Mouse (Mus musculus) common myeloid progenitor, adult 5-6 weeks (primary cell): ENCODE measurements around the gene Plgrkt. TPM values are rescaled to one million over a fixed set of nuclear protein-coding genes. Genes with fewer than 3 reads are reported as not detected.
A peak's percentile ranks its signal among the peaks of the same experiment; 100 is the strongest.

Experiments
- ATAC-seq: replicated peaks from 2 replicates; pipeline ENCODE4 v1.8.0; 2016; ENCODE audit warnings: low read depth, mild to moderate bottlenecking, moderate TSS enrichment, inconsistent platforms; ENCODE audit not compliant: poor library complexity, severe bottlenecking
- total RNA-seq: library from RNA; stranded (forward); fragments of 200-1000, 187-1606 nt; gene quantifications from 2 replicates; pipeline ENCODE4 v1.2.3, GENCODE M21; 2017

Plgrkt gene
- total RNA-seq, 1 experiment from 2014 or later: 89.5 TPM

DNA sequence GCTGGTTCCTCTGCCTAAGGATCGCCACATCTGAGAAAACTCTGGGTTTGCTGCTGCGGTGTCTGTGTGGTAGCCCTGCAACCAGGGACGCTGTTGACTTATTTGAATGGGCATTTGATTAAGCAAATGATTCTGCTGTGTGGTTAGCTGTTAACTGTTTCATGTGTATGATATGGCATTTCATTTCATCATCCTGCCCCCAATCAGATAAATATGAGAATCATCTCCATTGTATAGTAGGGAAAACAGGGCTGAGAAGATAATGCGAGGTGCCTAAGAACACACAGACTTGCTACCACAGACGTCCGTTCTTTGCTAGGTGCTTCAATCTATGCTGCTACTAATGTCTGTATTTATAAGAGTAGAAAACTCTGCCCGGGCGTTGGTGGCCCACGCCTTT is 17.2 kb upstream of the Plgrkt start:
- no peak for ATAC-seq

DNA sequence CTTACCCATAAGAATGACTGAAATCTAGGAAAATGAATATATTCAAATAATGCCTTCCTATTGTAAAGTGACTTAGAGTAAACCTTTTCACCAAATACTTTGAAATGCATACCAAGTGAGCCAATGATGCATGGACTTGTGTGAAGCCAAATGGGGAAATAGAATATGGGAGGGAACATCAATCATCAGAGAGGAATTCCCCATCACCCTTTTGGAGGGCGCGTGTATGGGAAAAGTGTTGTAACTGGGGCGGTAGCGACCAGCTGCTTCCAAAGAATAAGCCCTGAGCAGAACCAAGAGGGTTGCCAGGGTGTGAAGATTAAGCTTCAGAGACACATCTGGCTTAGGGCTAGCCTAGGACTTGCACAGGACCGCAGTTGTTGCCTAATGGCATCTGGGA is 16.2 kb upstream of the Plgrkt start:
- 0 out of 2 replicates have a peak, but pooled peaks have one; percentile 11 for ATAC-seq

DNA sequence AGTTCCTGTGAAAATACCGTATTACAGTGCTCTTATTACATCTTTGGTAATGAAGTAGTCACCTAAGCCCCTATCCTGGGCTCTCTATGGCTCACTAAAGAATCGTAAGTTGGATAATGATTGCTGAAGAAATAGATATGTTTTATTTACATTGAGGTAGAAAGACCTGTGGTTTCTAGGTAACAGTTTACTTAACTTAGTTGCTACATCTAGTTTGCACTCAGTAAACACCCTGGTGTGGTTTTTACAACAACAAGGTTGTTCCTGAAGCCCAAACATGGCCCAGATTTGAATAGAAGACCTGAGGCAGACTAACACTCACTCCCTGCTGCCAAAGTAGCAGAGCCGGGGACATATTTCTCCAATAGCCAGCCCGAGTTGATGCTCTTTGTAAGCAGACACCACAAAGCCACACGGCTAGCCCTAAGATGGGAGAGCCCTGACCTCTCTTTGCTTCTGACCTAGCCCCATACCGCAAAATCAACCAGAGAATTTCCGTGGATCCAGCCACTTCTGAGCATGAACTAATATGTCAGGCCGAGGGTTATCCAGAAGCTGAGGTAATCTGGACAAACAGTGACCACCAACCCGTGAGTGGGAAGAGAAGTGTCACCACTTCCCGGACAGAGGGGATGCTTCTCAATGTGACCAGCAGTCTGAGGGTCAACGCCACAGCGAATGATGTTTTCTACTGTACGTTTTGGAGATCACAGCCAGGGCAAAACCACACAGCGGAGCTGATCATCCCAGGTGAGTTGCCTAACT is 12.8 kb upstream of the Plgrkt start:
- no peak for ATAC-seq

DNA sequence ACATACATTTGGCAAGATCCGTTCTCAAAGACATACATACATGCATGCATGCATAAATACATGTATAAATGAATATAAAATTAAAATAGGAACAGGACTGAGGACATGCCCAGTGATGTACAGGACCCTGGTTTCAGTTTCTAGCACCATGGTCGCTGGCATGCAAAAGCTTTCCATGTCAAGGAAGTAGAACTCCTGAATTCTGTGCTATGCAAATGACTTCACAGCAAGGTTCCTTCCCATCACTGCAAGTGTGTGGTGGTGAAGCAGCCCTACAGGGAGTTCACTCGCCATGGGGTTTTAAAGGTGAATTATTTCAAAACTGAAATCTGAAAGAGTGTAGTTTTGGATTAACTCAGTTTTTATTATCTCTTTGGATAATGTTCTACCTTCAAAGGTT is 9.2 kb upstream of the Plgrkt start:
- no peak for ATAC-seq

DNA sequence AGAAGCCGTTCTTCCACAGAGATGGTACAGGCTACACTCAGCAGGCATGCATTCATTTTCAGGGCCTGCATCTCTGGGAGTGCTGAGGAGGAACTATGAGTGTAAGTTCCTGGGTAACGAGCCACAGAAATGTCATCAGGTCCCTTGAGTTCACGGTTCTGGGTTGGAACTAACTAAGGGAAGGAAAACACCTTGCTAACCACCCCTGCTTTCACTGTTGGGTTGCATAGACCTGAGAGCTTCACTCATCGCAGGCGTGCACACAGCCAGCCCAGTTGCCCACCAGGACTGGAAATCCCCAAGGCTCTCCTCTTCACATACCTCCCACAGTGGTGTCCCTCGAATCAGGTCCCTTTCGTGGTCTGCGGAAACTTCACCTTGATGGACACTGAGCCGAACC is 7.8 kb upstream of the Plgrkt start:
- no peak for ATAC-seq

DNA sequence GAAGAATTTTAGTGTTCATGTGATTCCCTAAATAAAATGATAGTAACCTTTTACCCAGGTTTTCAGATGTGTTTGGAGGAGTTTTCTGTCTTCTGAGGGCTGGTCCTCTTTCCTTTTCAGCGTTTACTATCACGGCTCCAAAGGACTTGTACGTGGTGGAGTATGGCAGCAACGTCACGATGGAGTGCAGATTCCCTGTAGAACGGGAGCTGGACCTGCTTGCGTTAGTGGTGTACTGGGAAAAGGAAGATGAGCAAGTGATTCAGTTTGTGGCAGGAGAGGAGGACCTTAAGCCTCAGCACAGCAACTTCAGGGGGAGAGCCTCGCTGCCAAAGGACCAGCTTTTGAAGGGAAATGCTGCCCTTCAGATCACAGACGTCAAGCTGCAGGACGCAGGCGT is 6.2 kb upstream of the Plgrkt start:
- ATAC-seq: no peak

DNA sequence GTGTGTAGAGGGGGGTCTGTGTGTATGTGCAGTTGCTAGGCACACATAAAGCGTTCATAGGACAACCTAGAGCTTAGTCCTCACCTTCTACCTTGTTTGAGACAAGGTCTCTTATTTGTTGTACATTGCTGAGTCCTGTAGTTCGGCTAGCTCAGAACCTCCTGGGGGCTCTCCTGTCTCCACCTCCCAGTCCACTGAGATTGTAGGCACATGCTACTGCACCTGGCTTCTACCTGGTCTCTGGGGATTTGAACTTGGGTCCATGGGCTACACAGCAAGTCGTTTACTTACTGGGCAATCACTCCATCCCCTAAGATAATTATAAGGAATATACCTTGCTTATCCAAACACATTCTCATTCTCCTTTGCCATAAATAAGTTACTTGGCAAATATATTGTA is 5.4 kb upstream of the Plgrkt start:
- ATAC-seq: no peak

DNA sequence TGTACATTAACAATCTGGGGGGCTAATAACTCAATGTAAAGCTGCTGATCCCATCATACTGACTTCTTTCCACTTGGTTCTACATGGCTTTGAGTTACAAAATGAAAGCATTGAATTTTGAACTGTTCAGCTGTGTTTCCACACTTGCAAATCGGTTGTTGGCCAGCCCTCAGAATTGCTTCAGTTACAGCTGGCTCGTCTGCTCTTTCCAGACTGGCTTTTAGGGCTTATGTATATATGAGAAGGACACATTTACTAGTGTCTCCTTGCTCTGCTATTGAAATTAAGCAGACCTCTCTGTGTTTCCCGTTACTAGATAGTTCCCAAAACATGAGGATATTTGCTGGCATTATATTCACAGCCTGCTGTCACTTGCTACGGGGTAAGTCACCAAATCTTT is 4.9 kb upstream of the Plgrkt start:
- ATAC-seq: no peak

DNA sequence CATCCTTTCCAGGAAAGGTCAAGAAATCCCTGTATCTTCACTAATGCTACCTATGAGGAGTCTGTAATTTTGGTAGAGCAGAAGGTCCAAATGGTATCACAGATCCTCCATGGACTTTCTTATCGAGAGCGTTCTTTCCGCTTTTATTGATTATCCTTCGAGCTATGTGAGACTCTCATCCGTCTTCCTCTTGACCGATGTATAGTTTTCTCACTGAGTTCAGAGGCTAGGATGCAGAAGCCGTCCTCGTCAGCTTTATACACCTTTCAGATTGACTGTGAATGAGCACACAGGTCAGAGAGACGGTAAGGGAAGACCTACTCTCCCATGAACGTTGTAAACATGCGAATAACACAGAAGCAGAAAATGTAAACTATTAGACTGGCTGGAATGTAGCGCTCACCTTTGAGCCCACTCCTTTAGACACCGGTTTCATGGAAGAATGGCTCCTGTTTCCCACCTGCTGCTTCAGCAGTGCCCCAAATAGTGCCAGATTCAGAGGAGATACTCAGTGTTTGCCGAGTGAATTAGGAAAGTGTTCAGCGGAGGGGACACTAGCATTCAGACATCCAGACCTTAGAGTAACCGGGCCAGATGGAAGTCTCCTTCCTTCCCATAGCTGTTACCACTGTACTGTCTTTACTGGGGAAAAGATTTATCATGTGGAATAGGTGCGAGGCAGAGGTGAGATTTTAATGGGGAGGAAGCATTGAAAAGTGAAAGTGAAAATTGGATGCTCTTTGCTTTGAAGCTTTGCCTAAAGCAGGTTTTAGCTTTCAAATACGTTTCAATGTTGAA is 4.3 kb upstream of the Plgrkt start:
- no peak for ATAC-seq

DNA sequence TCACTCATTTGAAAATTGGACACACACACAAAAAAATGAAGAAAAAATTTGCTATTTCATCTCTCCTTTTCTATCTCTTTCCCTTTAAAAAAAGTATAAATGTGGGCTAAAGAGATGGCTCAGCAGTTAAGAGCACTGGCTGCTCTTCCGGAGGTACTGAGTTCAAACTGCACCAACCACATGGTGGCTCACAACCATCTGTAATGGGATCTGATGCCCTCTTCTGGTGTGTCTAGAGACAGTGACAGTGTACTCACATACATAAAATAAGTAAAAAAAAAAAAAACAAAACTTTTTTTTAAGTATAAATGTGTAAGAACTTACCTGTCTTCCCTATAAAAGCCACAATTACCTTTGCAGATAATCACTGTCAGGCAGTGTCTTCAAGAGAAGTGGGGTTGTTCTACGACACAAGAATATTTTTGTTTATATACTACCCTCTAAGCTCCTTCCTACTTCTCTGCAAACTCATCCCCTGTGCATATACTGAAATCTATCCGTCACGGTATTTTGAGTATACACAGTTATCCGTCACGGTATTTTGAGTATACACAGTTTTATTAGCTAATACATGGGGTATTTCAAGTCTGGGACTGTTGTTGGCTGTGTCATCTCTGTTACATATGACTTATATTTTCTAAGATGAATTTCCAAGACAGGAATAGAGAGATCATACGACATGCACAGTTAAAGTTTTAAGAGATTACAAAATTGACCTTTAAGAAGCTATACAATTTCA is 3.5 kb upstream of the Plgrkt start:
- ATAC-seq: no peak

DNA sequence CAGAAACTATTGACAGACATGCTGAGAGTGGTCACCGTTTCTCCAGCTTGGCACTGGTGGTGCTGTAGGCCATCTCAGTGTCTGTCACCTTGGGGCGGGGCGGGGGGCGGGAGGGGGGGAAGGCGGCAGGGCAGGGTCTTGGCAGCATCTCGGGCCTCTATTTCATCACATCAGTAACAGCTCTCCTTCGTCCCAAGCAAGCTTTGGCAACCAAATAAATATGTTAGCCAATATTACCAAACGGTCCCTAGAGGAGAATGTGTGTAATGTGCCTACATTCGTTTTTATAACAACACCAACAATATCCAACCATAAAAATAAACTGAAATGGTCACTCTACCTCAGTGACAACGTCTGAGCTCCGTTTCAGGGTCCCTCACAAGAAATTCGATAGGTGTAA is 2.9 kb upstream of the Plgrkt start:
- ATAC-seq: 0 out of 2 replicates have a peak, but pooled peaks have one; percentile 22

DNA sequence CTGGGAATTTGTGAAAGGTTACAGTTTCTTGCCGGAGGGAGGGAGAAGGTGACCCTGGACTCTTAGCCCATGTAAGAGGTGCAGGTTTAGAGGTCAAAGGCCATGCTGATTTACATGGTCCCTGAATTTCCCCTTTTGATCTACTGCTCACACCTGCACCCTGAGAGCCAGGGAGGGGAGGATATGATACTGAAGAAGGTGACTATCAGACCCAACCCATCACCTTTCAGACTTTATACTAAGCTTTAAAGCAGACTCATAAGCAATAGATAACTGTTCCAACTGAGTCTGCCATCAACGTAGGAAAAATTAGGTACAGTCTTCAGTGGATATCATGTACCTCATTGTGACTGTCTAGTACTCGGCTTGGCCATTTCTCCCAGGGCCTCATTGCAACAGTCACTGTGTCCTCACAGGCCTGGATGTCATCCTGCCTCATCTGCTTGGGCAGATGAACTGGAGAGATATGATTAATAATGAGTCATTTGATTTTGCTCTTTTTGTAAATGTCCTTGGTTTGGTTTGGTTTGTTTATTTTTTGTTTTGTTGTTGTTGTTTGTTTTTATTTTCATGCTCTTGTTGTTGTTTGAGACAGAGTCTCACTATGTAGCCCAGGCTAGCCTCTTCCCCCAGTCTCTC is 1.6 kb upstream of the Plgrkt start:
- ATAC-seq: no peak

DNA sequence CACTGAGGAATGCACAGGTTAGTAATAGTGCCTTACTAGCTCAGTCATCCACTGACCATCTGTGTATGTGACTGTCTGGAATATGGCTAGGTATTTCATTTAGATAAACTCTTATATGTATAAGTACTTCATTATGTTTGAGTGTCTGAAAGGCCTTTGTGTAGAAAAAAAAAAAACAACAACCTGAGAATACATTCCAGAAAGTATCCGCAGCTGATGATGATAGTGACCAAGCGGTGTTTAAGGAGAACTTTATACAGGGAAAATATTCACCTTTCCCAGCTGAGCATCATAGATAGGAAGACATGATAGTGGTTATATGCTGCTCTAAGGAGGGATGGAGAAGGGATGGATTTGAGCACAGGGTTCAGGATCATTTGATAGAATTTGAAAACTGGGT is 851 bp upstream of the Plgrkt start:
- no peak for ATAC-seq

DNA sequence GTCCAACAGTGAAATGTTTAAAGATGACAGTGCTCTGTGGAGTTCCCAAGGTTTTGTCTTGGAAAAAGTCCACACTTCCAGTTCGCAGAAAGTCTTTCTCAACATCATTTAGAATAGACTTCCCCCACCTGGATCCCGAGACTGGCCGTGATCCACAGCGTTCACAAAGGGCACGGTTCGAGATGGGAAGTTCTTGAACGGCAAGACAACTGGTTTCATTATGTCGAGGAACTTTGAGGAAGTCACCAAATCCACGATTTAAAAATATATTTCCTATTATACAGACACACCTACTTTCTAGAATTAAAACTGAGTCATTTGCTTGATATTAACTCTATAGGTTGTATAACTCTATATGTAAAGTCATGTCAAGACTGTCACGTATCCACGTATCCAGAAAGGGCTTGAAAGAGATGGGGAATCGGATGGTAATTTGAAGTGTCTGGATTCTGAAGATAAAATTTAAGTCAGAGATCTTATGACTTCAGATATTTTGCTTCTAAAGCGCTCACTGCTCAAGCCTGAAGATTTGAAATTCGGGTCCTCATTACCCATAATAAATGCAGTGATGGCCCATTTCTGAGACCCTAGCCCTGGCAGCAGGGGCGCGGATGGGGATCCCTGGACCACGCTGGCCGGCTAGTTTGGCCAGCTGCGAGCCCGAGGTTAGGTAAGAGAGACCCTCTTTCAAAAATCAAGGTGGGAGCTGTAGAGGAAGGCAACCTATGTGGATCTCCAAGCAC is 793 bp downstream of the Plgrkt start:
- ATAC-seq: no peak

DNA sequence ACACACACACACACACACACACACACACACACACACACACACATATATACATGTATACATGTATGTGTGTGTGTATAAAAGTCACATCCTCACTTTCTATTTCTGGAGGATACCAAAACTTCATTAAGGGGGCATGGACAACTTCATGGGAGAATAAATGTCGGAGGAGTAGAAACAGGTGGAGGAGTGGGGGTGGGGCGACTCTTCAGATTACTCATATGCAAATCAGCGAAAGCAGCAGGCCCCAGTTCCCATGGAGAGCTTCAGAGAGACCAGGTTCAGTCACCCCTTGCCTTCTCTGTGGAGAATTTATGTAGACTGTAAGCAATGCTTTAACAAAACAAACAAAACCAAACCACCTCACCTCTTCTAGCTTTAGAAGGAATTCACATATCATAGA is 2.1 kb downstream of the Plgrkt start:
- ATAC-seq: no peak

DNA sequence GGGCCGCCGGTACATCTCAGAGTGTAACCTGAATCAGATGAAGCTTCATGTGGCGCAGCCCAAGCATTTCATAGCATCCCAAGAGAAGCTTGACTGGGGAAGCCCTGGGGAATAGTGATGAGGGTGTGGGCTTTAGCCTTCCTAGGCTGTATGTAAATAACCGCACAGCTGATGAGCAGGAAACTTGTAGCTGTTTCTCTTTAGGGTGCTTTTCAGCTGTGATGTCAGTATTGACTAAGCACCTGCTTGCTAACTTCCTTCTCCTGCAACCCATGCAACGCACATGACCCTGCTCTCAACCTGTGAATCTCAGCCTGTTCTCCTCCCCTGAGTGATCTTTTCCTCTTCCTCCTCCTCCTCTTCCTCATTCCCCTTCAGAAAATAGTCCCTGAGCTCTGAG is 3.1 kb downstream of the Plgrkt start:
- ATAC-seq: no peak

DNA sequence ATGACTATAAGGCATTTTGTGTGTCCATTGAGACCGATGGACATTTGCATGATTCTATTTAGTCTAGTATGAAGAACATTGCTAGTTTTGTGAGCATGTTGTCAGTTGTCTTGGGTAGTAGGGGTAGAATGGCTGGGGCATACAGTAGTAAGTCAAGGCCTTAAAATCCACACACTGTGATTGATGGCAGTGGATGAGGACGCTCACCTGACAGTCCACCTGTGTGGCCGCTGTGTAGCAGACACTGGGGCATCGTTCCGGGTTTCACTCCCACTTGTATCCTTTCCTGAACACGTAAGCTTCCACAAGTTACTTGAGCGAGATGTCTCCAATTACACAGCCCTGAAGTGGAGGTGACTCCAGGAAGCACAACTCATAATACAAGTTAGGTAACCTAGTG is 3.6 kb downstream of the Plgrkt start:
- no peak for ATAC-seq

DNA sequence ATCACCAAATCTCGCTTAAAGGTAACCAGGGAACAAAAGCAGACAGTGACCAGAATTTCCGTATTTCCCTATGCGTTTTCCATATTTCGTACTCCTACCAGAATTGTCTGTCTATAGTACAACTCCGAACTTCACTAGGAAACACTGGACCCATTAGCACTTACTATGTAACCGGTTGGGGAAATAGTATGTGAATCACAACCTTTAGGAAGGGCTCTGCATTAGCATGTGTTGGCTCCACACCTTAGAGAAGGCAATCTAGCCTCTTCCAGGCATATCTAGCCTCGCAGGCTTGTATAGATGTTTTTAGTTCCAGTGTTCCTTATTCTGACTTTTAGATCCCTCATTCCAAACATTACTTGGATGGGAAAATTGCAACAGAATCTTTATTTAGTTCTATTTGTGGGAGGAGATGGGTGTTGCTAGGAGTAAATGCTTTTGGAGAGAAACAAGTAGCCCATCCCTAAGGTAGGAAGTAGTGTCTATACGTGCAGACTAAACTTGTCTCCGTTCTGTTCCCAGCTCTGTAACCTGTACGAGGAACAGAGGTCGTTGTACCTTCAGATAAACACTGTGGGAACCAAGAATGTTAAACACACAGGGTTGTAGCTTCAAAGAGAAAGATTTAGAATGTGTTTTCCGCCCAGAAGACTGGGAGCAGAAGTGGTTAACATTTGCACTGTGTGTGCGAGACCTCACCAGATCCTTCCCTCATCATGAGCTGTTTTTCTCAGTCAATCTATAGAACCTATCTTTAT is 4.8 kb downstream of the Plgrkt start:
- ATAC-seq: no peak

DNA sequence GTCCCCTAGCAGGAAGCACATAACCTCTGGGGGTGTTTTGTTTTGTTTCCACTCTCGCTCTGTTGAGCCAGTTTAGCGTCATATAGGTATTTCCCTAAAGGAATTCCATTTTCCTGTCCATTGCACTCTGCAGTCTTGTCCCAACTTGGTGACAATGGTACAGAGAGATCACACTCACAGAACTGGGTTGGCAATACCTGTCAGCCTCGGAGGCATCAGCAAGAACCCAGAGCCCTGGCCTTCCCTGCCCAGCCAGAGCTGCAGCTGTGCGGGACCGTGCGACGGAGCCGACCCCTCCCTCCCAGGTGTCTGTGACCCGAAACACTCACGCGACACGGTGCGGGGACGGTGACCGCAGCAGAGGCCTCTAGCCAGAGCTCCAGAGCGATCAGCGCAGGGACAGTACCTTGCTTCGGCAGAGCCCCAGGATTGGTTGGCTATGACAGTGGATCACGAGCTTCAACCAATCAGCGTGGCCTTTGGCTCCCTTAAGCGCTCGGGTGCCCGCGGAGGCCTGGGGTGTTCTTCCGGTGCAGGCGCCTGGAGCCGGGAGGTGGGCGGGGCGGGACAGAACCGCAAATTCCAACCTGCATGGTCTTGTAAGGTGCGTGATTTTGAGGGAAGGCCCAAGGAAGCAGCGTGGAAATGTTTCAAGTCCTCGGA is 5.6 kb downstream of the Plgrkt start:
- peak; percentile 99 for ATAC-seq
